Mouse (Mus musculus) liver, adult 2 months (tissue): ENCODE results near the gene Rab11fip3. TPM values are rescaled to one million over a fixed set of nuclear protein-coding genes. Genes with fewer than 3 reads are reported as not detected.

Experiments used
- DNase-seq: peaks from one replicate; pipeline ENCODE4 v3.0.0-alpha.2; 2011; ENCODE audit warnings: low read depth, low spot score; ENCODE audit errors: extremely low read depth
- H3K27ac ChIP-seq: fragments of 200-500 bp; replicated peaks from 2 replicates; pipeline ENCODE4 v1.5.1; 2012; ENCODE audit warnings: low read depth, mild to moderate bottlenecking, control low read depth, inconsistent platforms, low read length; ENCODE audit not compliant: insufficient read depth
- H3K27me3 ChIP-seq: fragments of 200-500 bp; 2 replicates; pipeline ENCODE4 v1.6.1; 2012; ENCODE audit warnings: mild to moderate bottlenecking, moderate library complexity, low read length, inconsistent platforms; ENCODE audit not compliant: control insufficient read depth, insufficient read depth
- H3K36me3 ChIP-seq: fragments of 200-500 bp; 2 replicates; pipeline ENCODE4 v1.6.1; 2012; ENCODE audit warnings: low read length, inconsistent platforms; ENCODE audit not compliant: control insufficient read depth, insufficient read depth
- H3K4me1 ChIP-seq: fragments of 200-500 bp; 2 replicates; pipeline ENCODE4 v1.6.1; 2011; ENCODE audit warnings: low read length; ENCODE audit not compliant: control insufficient read depth, insufficient read depth
- H3K4me3 ChIP-seq: fragments of 200-500 bp; 2 replicates; pipeline ENCODE4 v1.5.1; 2011; ENCODE audit warnings: low read depth, mild to moderate bottlenecking, control low read depth, low read length, moderate library complexity; ENCODE audit not compliant: insufficient read depth
- H3K79me2 ChIP-seq: fragments of 200-500 bp; 2 replicates; pipeline ENCODE4 v1.6.1; 2012; ENCODE audit warnings: inconsistent platforms, mild to moderate bottlenecking, low read length, moderate library complexity; ENCODE audit not compliant: control insufficient read depth, insufficient read depth
- H3K9ac ChIP-seq: fragments of 200-500 bp; 2 replicates; pipeline ENCODE4 v1.6.1; 2012; ENCODE audit warnings: low read depth, mild to moderate bottlenecking, control low read depth, inconsistent platforms, low read length
- CTCF ChIP-seq: fragments of 200-500 bp; IDR thresholded peaks from 2 replicates; pipeline ENCODE4 v1.5.1; 2011; ENCODE audit warnings: low read depth, low read length, control low read depth
- POLR2A ChIP-seq: fragments of 200-500 bp; IDR thresholded peaks from 2 replicates; pipeline ENCODE4 v1.6.1; 2011; ENCODE audit warnings: low read length, control low read depth; ENCODE audit not compliant: insufficient read depth; ENCODE audit errors: extremely low read depth
- WGBS: fragments of 180-500 bp; shearing (Covaris S2); methylation state at CpG from one replicate; pipeline ENCODE4 v1.1.7; 2018; 5-methylcytosine and 5-hydroxymethylcytosine counted together
- polyA plus RNA-seq: library from polyadenylated mRNA; depleted of rRNA; stranded (reverse); fragments of >200 nt; gene quantifications from 2 replicates; pipeline ENCODE4 v1.2.3, GENCODE M21; 2012
- total RNA-seq: library from RNA; depleted of rRNA; stranded (reverse); fragments of >200 nt; gene quantifications from 2 replicates; pipeline ENCODE4 v1.2.3, GENCODE M21; 2014

The Rab11fip3 gene
- total and polyA plus RNA-seq, 2 experiments, result 4.6 to 13.2 TPM

GRCm38 (mm10) chr17:26021728-26022341, 47.5 kb downstream of the Rab11fip3 start:
- H3K9ac ChIP-seq, result no peak overlapping the region
- peak; percentile 85 for DNase-seq
- no peak overlapping the region for H3K4me3 ChIP-seq
- H3K79me2 ChIP-seq, result no peaks in the 10 kb centered on the region
- TF ChIP-seq CTCF, result no peak
- TF ChIP-seq POLR2A, result no peak
- H3K27me3 ChIP-seq, result no peaks in the 10 kb centered on the region
- H3K4me1 ChIP-seq, result peaks cover 6% of the 10 kb centered on the region; the same call in 1 of the 2 replicates
- H3K27ac ChIP-seq, result no peak overlapping the region
- WGBS, result 22% methylated on average over 9 of the region's 9 CpGs
- H3K36me3 ChIP-seq, result no peaks in the 10 kb centered on the region

- peaks cover 6% of the 10 kb centered on the region; the same call in 1 of the 2 replicates for H3K4me1 ChIP-seq
- TF ChIP-seq CTCF (no peak), POLR2A (no peak)
- H3K27me3 ChIP-seq, result no peaks in the 10 kb centered on the region
- no peaks in the 10 kb centered on the region for H3K36me3 ChIP-seq
- WGBS, result 90% methylated on average over 7 of the region's 7 CpGs
- no peak overlapping the region for H3K4me3 ChIP-seq
- H3K79me2 ChIP-seq, result no peaks in the 10 kb centered on the region
- no peak overlapping the region for H3K27ac ChIP-seq
- DNase-seq, result no peak
- no peak overlapping the region for H3K9ac ChIP-seq
Measured at GRCm38 (mm10) chr17:26020848-26021347, 48.5 kb downstream of the Rab11fip3 start.

- H3K9ac ChIP-seq, result no peak overlapping the region
- WGBS, result 85% methylated on average over 3 of the region's 3 CpGs
Measured at GRCm38 (mm10) chr17:26018388-26018787, 51.0 kb downstream of the Rab11fip3 start.

GRCm38 (mm10) chr17:26017949-26018348, 51.4 kb downstream of the Rab11fip3 start:
- WGBS, result 72% methylated on average over 5 of the region's 5 CpGs
- no peak overlapping the region for H3K9ac ChIP-seq

More at GRCm38 (mm10) chr17:26018388-26018787, 51.0 kb downstream of the Rab11fip3 start:
- Histone ChIP-seq H3K79me2 (no peaks in the 10 kb centered on the region), H3K36me3 (no peaks in the 10 kb centered on the region; the same call in 1 of the 2 replicates), H3K27ac (no peak overlapping the region), H3K27me3 (no peaks in the 10 kb centered on the region), H3K4me3 (no peak overlapping the region), H3K4me1 (peaks cover 6% of the 10 kb centered on the region; the same call in 1 of the 2 replicates)
- TF ChIP-seq POLR2A (no peak), CTCF (no peak)
- DNase-seq, result no peak

GRCm38 (mm10) chr17:26017021-26017420, 52.3 kb downstream of the Rab11fip3 start:
- H3K79me2 ChIP-seq, result no peaks in the 10 kb centered on the region
- no peaks in the 10 kb centered on the region; the same call in 1 of the 2 replicates for H3K36me3 ChIP-seq
- no peak for DNase-seq
- H3K4me1 ChIP-seq, result peaks cover 4% of the 10 kb centered on the region
- no peaks in the 10 kb centered on the region for H3K27me3 ChIP-seq
- 92% methylated on average over 3 of the region's 3 CpGs for WGBS
- H3K27ac ChIP-seq, result no peak overlapping the region
- no peak for TF ChIP-seq CTCF
- no peak for TF ChIP-seq POLR2A
- H3K4me3 ChIP-seq, result no peak overlapping the region
- no peak overlapping the region for H3K9ac ChIP-seq

More at GRCm38 (mm10) chr17:26017949-26018348, 51.4 kb downstream of the Rab11fip3 start:
- Histone ChIP-seq H3K4me3 (no peak overlapping the region), H3K27me3 (no peaks in the 10 kb centered on the region), H3K4me1 (peaks cover 6% of the 10 kb centered on the region; the same call in 1 of the 2 replicates), H3K27ac (no peak overlapping the region), H3K79me2 (no peaks in the 10 kb centered on the region), H3K36me3 (no peaks in the 10 kb centered on the region; the same call in 1 of the 2 replicates)
- peak; percentile 17 for DNase-seq
- TF ChIP-seq POLR2A (no peak), CTCF (no peak)

- no peak for DNase-seq
- no peak overlapping the region for H3K4me3 ChIP-seq
- peaks cover 4% of the 10 kb centered on the region for H3K4me1 ChIP-seq
- 84% methylated on average over 10 of the region's 10 CpGs for WGBS
- no peak overlapping the region for H3K9ac ChIP-seq
- TF ChIP-seq CTCF (no peak), POLR2A (no peak)
- no peaks in the 10 kb centered on the region; the same call in 1 of the 2 replicates for H3K36me3 ChIP-seq
- no peaks in the 10 kb centered on the region for H3K79me2 ChIP-seq
- H3K27me3 ChIP-seq, result no peaks in the 10 kb centered on the region
- no peak overlapping the region for H3K27ac ChIP-seq
Measured at GRCm38 (mm10) chr17:26013711-26014110, 55.6 kb downstream of the Rab11fip3 start.
